Mouse (Mus musculus) adrenal gland, postnatal 10 days (tissue): ENCODE results near the gene 1700020N01Rik. TPM values are rescaled to one million over a fixed set of nuclear protein-coding genes. Genes with fewer than 3 reads are reported as not detected.

Experiments used
- DNase-seq: peaks from one replicate; pipeline ENCODE4 v3.0.0; 2021; ENCODE audit warnings: mixed read lengths
- total RNA-seq, 2 experiments: library from RNA; stranded (reverse); gene quantifications; 2 replicates each; pipeline ENCODE4 v1.2.3; 2021

Gene 1700020N01Rik
- total RNA-seq, 2 experiments from 2014 or later = not detected

DNA sequence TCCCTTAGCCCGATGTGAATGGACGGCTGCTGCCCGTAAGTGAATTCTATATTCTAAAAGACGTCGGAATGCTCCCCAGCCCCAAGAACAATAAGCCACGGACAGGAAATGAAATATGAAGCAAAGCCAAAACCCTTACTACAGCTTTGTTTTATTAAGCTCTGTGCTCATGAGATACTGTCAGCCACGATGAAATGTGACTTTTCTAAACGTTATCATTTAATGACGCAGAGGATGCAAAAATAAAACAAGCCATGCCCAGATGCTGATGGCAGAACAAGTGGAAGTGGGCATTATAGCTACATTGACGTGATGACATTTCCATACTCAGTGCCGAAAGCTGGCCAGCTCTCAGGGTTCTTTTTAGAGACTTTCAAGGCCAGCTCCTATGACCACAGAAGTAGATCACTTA, 76.8 kb downstream of the 1700020N01Rik start:
- DNase-seq = no peak

DNA sequence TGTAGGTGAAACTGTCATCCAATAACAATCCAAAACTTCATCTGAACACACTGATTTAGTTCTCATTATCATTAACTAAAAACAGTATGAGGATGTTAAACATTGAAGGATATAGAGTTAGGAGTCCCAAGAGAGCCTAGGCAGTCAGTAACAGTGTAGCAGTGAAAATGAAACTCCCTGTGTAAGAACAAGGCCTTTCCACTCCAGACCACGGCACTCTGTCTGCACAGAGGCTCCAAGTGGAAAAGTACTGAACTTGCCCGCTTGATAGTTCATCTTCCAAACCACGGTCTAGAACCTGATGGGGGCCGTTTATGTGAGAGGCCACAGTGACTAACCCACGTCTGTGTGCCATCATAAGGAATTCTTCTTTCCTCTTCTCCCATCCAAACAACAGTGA, 77.2 kb downstream of the 1700020N01Rik start:
- no peak for DNase-seq

Other genes with a start within 250 kb of the 1700020N01Rik start
- gene Aldh8a1, start 215.9 kb upstream of the 1700020N01Rik start, total RNA-seq = 10 to 100 TPM; 14.3 to 27.5 TPM